Mouse (Mus musculus) left cerebral cortex, postnatal 36 days (tissue): ENCODE measurements around the gene Gm16253. TPM values are rescaled to one million over a fixed set of nuclear protein-coding genes. Genes with fewer than 3 reads are reported as not detected.
A peak's percentile ranks its signal among the peaks of the same experiment; 100 is the strongest.

Source experiments
- DNase-seq, 2 experiments: peaks; one replicate each; pipeline ENCODE4 v3.0.0; 2021 to 2022; ENCODE audit warnings: low spot score in 2 of 2, mixed read lengths in 1 of 2
- intact Hi-C: fragments of 180-260 bp; cut with DNase I; formaldehyde crosslinking; loops from one replicate; pipeline ENCODE4 v1.15.1; 2025
- total RNA-seq, 2 experiments: library from RNA; stranded (reverse); gene quantifications; 2 replicates each; pipeline ENCODE4 v1.2.3; 2021

Gene Gm16253
- total RNA-seq, 2 experiments from 2014 or later = not detected

DNA sequence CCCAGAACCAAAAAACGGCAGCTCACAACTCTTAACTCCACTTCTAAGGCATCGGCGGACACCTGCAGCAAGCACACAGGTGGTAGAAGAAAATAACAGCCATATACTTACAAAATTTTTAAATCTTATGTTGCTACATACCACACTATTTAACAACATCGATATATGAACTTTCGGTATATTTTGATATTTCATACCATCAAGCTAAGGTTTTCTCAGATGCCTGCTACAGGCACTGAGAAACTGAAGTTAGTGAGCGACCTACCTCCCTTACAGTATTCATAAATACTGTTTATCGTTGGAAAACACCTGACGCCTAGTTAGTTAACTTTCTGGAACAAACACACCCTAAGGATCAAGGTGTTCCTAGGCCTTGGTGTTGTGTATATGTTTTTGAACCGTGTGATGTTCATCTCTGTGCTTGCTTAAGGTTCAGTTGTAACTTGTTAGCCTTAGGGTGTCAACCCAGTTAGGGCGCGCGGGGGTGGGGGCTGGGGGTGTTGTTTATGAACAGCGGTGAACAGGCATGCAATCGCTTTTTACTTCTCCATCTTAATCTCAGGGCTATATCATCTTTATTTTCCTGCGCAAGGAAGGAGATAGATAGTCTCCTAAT lies 20.7 kb upstream of the Gm16253 start:
- intact Hi-C loops = no loop called here
- no peak for DNase-seq

DNA sequence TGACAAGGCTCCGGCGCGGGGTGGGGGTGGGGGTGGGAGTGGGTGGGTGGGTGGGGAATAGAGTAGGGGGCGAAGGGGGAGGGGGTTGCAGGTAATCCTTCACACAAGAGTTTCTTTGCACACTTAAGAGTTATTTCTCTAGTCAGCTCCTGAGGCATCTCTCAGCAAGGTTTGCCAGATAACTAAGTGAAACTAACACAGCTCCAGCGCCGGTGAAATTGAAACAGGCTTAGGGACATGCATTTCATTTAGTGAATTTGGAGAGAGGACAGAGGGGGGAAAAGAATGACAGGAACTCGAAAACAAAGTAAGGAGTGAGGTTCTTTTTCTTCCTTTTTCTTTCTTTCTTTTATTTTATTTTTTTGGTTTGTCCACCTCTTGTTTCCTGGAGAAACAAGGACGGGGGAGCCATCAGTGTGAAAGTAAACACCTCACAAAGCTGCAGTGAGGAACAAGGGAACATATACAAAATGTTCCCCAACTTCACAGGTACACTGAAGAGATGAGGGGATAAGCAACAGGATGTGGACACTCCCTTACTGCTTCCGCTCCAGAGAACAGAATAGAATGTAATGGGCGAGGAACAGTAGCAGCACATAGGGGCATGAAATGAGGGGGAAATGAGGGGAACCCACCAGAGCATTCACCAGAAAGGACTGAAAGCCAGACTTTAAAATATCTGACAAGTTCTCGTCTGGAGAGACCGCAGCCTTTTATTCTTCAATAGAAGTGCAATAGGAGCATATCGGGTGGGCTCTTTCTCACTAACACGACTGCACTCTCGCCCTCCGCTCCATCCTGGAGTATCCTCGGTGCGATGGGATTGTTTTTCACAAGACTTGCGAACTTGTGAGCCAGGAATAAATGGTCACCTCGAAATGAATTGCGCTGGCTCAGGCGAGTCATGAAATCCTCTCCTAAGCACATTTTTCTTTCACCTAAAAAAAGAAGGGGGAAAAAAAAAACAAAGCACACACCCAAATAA lies 19.8 kb upstream of the Gm16253 start:
- no peak for DNase-seq
- intact Hi-C loops = no loop called here

DNA sequence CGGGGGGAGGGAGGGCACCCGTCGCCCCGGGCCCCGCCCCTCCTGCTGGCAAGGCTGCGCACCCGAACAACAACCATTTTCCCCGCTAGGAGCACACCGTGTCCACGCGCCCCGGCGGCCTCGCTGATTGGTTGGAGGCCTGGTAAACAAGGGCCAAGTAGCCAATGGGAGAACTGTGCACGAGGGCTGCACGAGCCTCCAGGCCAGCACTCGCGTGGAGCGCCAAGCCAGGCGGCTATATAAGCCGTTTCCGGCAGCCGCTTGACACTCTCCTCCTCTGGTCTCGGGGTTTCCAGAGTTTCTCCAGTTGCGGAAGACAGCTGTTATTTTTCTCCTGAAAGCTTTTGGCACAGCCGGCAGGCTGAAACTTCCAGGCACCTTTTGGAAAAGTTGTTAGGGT lies 19.1 kb upstream of the Gm16253 start, which contains the start of gene Txnip:
Gene Txnip, plus strand, starts transcription at position 264 of the 400 bp plus-strand sequence.
- DNase-seq = peak; percentile 95 to 96
- intact Hi-C loops = no loop called here

DNA sequence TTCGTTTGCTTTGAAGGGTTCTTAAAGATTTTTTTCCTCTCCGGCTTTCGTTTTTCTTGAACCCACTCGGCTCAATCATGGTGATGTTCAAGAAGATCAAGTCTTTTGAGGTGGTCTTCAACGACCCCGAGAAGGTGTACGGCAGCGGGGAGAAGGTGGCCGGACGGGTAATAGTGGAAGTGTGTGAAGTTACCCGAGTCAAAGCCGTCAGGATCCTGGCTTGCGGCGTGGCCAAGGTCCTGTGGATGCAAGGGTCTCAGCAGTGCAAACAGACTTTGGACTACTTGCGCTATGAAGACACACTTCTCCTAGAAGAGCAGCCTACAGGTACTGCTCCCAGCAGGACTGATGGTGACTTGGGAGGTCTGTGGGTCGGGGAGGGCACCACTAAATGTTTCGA lies 18.6 kb upstream of the Gm16253 start:
- DNase-seq = no peak
- intact Hi-C loops = no loop called here

DNA sequence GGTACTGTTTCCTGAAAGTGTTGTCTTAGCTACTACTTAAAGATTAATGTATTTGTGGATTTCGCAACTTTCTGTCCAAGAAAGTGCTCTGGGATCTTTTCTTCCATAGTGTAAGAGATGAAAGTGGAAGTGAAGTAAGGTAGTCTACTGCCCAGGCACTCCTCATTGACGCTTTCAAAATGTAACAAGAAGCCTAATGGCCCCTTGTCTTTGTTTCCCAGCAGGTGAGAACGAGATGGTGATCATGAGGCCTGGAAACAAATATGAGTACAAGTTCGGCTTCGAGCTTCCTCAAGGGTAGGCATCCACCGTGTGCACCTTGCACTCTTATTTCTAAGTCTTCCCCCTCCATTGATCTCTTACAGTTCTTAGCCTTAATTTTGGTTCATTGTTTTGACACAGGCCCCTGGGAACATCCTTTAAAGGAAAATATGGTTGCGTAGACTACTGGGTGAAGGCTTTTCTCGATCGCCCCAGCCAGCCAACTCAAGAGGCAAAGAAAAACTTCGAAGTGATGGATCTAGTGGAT lies 18.1 kb upstream of the Gm16253 start:
- no peak for DNase-seq
- intact Hi-C loops = no loop called here

DNA sequence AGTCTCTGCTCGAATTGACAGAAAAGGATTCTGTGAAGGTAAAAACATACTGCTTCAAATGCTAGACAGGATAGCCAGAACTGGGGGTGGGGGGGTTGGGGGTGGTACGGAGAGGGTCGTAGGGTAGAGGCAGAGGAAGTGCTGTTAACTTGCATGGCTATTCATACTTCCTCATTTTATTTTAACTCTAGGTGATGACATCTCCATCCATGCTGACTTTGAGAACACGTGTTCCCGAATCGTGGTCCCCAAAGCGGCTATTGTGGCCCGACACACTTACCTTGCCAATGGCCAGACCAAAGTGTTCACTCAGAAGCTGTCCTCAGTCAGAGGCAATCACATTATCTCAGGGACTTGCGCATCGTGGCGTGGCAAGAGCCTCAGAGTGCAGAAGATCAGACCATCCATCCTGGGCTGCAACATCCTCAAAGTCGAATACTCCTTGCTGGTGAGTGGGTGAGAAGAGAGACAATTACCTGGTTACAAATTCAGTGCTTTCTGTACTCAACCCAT lies 17.3 kb upstream of the Gm16253 start:
- intact Hi-C loops = no loop called here

DNA sequence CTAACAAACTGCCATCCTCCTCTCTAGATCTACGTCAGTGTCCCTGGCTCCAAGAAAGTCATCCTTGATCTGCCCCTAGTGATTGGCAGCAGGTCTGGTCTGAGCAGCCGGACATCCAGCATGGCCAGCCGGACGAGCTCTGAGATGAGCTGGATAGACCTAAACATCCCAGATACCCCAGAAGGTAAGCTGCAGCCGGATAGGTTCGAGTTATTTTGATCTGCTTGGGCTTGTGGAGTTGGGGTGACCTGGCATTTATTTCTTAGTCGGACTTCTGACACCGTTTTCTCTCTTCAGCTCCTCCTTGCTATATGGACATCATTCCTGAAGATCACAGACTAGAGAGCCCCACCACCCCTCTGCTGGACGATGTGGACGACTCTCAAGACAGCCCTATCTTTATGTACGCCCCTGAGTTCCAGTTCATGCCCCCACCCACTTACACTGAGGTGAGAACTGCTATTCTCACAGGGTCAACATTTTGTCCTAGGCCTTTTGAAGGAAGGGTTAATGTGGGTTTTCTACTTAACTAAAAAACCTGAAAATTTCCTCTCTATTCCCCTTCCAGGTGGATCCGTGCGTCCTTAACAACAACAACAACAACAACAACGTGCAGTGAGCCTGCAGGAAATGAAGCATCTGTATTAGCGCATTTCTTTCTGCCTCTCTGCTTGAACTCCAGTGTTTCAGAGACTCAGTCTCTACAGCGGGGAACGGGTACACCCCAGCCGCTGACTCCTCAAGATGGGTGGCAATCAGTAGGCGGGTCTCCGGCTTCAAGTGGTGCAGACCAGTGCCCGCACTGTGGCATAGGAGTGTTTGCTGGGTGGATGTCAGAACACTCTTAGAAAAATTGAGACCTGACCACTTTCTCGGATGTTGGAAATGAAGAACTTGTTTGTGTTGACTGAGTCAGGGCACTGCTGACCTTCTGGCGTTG lies 16.6 kb upstream of the Gm16253 start:
- intact Hi-C loops = no loop called here
- DNase-seq = no peak

More for the DNA sequence above, 17.3 kb upstream of the Gm16253 start:
- DNase-seq = no peak

DNA sequence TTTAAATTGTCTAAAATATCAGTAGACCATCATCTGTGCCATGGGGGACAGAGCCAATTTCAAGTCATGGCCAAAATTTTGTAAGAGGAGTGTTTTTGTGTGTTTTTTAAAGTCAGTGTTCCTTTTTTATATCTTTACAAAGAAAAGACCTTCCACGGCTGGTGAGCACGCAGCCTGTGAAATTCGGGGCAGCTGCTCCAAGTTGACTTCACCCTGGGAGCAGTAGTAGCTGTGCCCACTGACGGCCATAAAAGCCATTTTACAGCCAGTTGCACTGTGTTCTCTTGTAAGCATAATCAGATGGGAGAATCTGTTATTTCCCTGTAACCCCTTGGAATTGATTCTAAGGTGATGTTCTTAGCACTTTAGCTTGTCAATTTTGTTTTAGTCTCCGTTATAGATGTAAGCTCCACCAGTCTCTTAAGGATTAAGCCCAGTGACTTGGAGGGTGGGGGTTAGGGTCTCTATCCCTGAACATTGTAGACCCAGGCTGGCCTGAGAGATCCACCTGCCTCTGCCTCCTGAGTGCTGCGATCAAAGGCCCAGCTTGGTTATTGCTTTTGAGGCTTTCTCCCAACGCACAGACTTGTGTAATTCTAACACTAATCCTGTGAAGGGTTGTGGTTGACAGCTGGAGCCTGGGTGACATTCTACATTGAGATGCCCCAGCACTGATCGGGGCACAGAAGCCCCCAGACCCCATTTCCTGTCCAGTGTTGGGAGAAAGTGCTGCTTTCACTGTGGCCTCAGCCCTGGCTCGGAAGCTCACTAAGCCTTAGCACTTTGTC lies 15.7 kb upstream of the Gm16253 start:
- intact Hi-C loops = no loop called here
- no peak for DNase-seq

DNA sequence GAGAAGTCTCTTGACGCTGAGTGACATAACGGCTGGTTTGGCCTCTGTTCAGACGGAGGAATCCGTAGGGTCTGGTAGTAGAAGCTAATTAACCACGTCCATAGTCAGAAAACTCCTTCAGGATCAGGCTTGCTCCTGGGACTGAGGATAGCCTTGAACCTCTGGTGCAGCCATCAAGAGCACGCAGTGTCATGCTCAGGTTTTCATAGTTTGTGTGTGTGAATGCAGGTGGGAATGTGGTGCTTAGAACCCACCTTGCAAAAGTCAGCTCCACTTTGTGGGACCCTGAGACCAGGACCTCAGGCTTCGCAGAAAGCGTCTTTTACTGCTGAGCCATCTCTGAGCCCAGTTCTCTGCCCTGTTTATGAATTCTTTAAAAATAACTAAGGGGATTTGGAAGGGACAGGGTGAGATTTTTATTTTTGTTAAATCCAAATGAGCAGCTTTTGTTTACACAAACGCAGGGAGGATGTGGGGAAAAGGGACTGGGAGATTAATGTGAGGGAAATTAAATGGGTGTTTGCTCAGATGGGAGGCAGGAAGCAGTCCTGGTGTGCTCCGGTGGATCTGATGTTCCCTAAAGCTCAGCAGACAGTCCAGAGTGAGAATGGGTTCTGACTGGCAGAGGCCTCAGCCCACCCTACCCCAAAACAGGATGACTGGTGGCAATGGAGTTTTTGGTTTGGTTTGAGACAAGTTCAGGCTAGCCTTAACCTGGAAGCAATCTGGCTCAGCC lies 14.7 kb upstream of the Gm16253 start:
- intact Hi-C loops = no loop called here
- DNase-seq = no peak

DNA sequence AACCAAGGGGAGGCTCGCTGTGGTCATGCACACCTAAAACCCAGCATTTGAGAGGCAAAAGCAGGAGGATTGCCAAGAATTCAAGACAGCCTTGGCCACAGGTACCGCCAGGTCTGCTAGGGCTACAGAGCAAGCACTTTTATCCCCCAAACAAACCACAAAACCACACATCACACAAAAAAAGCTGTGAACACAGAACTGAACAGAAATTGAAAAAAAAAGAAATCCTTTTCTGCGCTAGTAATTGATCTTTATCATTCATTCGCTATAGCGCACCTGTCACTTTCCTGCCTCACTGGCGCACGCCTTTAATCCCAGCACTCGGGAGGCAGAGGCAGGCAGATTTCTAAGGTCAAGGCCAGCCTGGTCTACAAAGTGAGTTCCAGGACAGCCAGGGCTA lies 13.5 kb upstream of the Gm16253 start:
- intact Hi-C loops = no loop called here
- DNase-seq = no peak

DNA sequence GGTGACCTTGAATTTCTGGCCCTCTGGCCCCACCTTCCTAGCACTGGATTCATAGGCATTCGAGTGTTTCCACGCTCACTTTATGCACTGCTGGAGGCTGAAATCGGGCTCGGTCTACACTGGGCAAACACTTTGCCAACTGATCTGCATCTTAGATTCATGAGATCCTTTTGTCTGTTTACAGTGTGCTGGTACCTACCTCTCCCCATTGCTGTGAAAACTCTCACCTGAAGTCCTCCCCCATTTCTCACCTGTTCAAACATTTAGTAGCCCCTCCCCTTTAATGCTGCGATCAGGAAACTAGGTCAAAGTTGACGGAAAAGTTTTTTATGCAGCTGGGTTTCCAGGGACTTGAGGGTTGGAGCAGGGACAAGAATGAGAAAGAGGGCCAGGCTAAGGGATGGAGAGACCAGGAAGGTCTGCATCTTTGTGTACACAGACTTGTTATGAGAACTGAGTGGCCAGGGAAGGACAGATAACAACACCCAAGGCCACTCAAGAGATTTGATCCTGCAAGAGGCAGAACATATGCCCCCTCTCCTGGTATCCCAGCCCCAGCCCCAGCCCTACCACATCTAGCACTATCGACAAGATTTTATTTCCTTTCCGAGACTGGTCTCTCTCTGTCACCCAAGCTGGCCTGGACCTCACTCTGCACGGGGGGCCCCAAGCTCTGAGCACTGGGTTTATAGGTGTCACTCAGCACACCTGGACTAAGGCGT lies 12.7 kb upstream of the Gm16253 start:
- DNase-seq = no peak
- intact Hi-C loops = no loop called here

DNA sequence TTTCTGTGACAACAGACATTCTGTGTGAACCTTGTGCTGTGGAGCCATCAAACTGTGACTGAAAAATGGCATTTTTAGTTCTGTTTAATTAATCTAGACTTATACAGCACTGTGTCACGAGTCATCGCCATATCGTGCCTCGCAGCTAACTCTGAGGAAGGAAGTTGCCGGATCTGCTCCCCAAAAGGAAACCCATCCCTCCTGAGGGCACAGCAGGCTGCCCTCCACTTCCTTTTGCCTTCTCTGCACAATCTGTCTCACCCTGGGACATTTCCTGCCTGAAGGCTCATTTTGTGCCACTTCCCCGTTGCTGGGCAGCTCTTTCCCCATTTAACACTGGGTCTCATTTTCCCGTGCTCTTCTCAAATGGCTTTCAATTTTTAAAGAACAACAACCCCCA lies 12.2 kb upstream of the Gm16253 start:
- intact Hi-C loops = no loop called here
- no peak for DNase-seq

DNA sequence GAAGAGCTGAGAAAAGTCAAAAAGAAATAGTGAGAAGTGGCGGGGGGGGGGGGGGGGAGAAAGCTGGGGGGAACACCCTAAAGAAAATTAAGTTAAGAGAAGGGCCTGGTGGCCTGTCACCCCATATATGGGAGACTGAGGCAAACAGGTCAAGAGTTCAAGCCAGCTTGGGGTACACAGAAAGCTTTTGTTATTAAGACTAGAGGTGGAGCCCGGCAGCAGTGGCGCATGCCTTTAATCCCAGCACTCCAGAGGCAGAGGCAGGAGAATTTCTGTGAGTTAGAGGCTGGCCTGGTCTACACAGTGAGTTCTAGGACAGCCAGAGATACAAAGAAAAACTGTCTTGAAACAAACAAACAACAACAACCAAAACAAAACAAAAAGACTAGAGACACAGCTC lies 11.7 kb upstream of the Gm16253 start:
- intact Hi-C loops = no loop called here
- no peak for DNase-seq

DNA sequence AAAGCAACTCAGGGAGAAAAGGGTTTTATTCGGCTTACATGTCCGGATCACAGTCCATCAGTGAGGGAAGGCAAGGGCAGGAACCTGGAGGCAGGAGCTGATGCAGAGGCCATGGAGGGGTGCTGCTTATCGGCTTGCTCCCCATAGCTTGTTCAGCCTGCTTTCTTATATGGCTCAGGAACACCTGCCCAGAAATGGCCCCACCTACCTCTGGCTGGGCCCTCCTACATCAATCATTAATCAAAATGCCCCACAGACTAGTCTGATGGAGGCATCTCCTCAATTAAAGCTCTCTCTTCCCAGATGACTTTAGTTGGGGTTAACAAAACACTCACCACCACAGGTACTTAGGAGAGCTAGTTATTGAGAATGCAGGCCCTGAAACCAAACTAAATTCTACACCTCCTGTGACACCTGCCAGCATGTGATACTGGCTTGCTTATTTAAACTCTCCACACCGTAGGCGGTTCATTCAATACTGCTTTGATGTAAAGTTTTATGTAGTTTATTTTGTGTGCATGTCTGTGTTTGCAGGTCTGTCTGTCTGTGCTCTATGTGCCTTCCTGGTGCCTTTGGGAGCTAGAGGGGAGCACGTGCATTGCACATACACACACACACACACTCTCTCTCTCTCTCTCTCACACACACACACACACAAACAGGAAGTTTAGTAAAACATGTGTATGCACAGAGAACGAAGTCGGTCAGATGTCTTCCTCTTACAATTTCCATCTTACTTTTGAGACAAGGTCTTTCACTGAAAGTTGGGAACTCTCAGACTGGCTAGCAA lies 9.9 kb upstream of the Gm16253 start:
- intact Hi-C loops = no loop called here
- DNase-seq = no peak

DNA sequence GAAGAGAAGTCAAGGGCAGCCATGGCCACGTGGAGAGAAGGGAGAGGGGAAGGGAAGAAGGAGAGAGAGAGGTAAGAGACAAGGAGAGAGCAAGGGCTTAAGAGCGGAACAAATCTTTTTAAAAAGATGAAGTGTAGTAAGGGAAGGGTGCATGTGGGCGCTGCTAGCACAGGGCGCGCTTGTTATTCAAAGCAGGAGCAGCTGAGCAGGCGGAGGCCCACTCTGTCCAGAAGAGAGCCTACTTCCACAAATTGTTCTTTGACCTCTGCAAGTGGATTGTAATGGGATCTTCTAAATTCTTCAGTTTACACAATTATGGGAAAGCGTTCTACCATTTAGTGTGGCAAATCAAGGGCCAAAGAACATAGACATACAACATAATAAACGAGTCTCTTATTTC lies 8.2 kb upstream of the Gm16253 start:
- DNase-seq = no peak
- intact Hi-C loops = no loop called here

DNA sequence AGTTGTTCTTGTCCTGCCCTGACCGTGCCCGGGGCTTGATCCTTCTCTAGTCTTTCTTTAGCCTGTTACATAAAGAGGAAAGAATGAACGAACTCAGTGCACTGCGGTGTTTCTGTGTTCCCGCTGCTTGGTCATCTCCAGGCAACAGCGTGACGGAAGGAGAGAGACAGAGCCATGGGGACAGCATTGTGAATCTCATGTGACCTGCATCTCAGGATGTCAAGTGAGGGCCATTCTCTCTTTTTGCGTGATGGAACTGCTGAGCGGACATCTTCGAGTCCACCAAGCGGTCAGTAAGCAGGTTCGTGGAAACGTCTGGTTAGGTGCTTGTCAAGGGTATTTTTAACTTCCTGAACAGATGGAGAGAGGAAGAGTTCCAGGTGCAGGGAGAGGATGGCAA lies 7.3 kb upstream of the Gm16253 start:
- DNase-seq = no peak
- intact Hi-C loops = no loop called here
